Mouse (Mus musculus) liver, adult 10 weeks (tissue): ENCODE measurements around the gene Rps12-ps3. TPM values are rescaled to one million over a fixed set of nuclear protein-coding genes. Genes with fewer than 3 reads are reported as not detected.

Experiments used
- polyA plus RNA-seq: library from polyadenylated mRNA; stranded (reverse); fragments of 350-450 nt; fragmentation: Illumina TruSeq; extraction: RNeasy Lipid Tissue Mini Kit (QIAGEN cat#74804); gene quantifications from one replicate; pipeline ENCODE4 v1.2.3, GENCODE M21; 2014; ENCODE audit warnings: low read depth, low replicate concordance

The Rps12-ps3 gene
- polyA plus RNA-seq = not detected

GRCm38 (mm10) chr19:59321990-59322389 is at the start of gene Rps12-ps3:
Rps12-ps3 (plus strand) TSS chr19:59322290.

GRCm38 (mm10) chr19:59345658-59346283 is 23.7 kb downstream of the Rps12-ps3 start, which contains the start of gene Pdzd8:
Pdzd8 (minus strand) TSS chr19:59345780.

Other genes starting within 250 kb of the Rps12-ps3 start
- 30.6 TPM for gene Shtn1, start 246.2 kb upstream of the Rps12-ps3 start, polyA plus RNA-seq
- not detected for gene Vax1, start 152.2 kb upstream of the Rps12-ps3 start, polyA plus RNA-seq
- not detected for gene Kcnk18, start 103.1 kb upstream of the Rps12-ps3 start, polyA plus RNA-seq
- 0.29 TPM for gene Slc18a2, start 61.4 kb upstream of the Rps12-ps3 start, polyA plus RNA-seq
- 25.0 TPM for gene Pdzd8, start 23.5 kb downstream of the Rps12-ps3 start, polyA plus RNA-seq
- not detected for gene Emx2, start 136.1 kb downstream of the Rps12-ps3 start, polyA plus RNA-seq